Mouse (Mus musculus): ENCODE measurements around the gene Rnf181. TPM values are rescaled to one million over a fixed set of nuclear protein-coding genes. Genes with fewer than 3 reads are reported as not detected.

The Rnf181 gene
- polyA plus RNA-seq, 1 experiment: 192 TPM

- H3K4me3 ChIP-seq (ENCODE audit: insufficient read depth, low read depth, low read length): no peak overlapping the region
- TF ChIP-seq POLR2A (IDR thresholded peaks at IDR 0.05; ENCODE audit: low read depth, low read length): no peak
These were observed 48.3 kb downstream of the Rnf181 start for GRCm38 (mm10) chr6:72318440-72318839.

GRCm38 (mm10) chr6:72316044-72316443, 50.7 kb downstream of the Rnf181 start:
- H3K27ac ChIP-seq (ENCODE audit: insufficient read depth, low read depth, low read length): no peak overlapping the region
- no peak for DNase-seq
- 0 out of 2 replicates have a peak, but pooled peaks cover 3% of the 10 kb centered on the region for H3K36me3 ChIP-seq (ENCODE audit: control insufficient read depth, insufficient read depth, low read length)
- no peaks in the 10 kb centered on the region; the same call in 1 of the 2 replicates for H3K4me1 ChIP-seq (ENCODE audit: control insufficient read depth, insufficient read depth, low read length)
- no peak for TF ChIP-seq POLR2A (IDR thresholded peaks at IDR 0.05; ENCODE audit: low read depth, low read length)
- TF ChIP-seq CTCF (conservative IDR thresholded peaks at IDR 0.05; ENCODE audit: insufficient read depth, insufficient read length, low read depth, low read length): no peak
- no peaks in the 10 kb centered on the region for H3K27me3 ChIP-seq (replicated peaks; ENCODE audit: control insufficient read depth, insufficient read depth, low read length)
- 66% methylated on average over 1 of the region's 1 CpGs for WGBS
- H3K4me3 ChIP-seq (ENCODE audit: insufficient read depth, low read depth, low read length): no peak overlapping the region

More at GRCm38 (mm10) chr6:72318440-72318839, 48.3 kb downstream of the Rnf181 start:
- no peaks in the 10 kb centered on the region for H3K27me3 ChIP-seq (replicated peaks; ENCODE audit: control insufficient read depth, insufficient read depth, low read length)
- H3K27ac ChIP-seq (ENCODE audit: insufficient read depth, low read depth, low read length): no peak overlapping the region
- no peaks in the 10 kb centered on the region; the same call in 1 of the 2 replicates for H3K4me1 ChIP-seq (ENCODE audit: control insufficient read depth, insufficient read depth, low read length)
- no peak for DNase-seq
- peaks cover 3% of the 10 kb centered on the region; the same call in 1 of the 2 replicates for H3K36me3 ChIP-seq (ENCODE audit: control insufficient read depth, insufficient read depth, low read length)
- WGBS: 79% methylated on average over 5 of the region's 5 CpGs

- Histone ChIP-seq H3K27me3 (replicated peaks; ENCODE audit: control insufficient read depth, insufficient read depth, low read length) (no peaks in the 10 kb centered on the region), H3K4me1 (ENCODE audit: control insufficient read depth, insufficient read depth, low read length) (no peaks in the 10 kb centered on the region; the same call in 1 of the 2 replicates), H3K36me3 (ENCODE audit: control insufficient read depth, insufficient read depth, low read length) (0 out of 2 replicates have a peak, but pooled peaks cover 3% of the 10 kb centered on the region), H3K4me3 (ENCODE audit: insufficient read depth, low read depth, low read length) (no peak overlapping the region), H3K27ac (ENCODE audit: insufficient read depth, low read depth, low read length) (no peak overlapping the region)
- 83% methylated on average over 2 of the region's 2 CpGs for WGBS
- DNase-seq: no peak
- no peak for TF ChIP-seq POLR2A (IDR thresholded peaks at IDR 0.05; ENCODE audit: low read depth, low read length)
- no peak for TF ChIP-seq CTCF (conservative IDR thresholded peaks at IDR 0.05; ENCODE audit: insufficient read depth, insufficient read length, low read depth, low read length)
These were observed 51.4 kb downstream of the Rnf181 start for GRCm38 (mm10) chr6:72315384-72315783.

GRCm38 (mm10) chr6:72313124-72313867, 53.5 kb downstream of the Rnf181 start:
- no peak overlapping the region for H3K27ac ChIP-seq (ENCODE audit: insufficient read depth, low read depth, low read length)
- H3K27me3 ChIP-seq (replicated peaks; ENCODE audit: control insufficient read depth, insufficient read depth, low read length): no peaks in the 10 kb centered on the region
- no peak overlapping the region for H3K4me3 ChIP-seq (ENCODE audit: insufficient read depth, low read depth, low read length)
- DNase-seq: no peak
- H3K36me3 ChIP-seq (ENCODE audit: control insufficient read depth, insufficient read depth, low read length): no peaks in the 10 kb centered on the region
- H3K4me1 ChIP-seq (ENCODE audit: control insufficient read depth, insufficient read depth, low read length): no peaks in the 10 kb centered on the region; the same call in 1 of the 2 replicates
- WGBS: 84% methylated on average over 11 of the region's 11 CpGs
- no peak for TF ChIP-seq POLR2A (IDR thresholded peaks at IDR 0.05; ENCODE audit: low read depth, low read length)
- TF ChIP-seq CTCF (conservative IDR thresholded peaks at IDR 0.05; ENCODE audit: insufficient read depth, insufficient read length, low read depth, low read length): no peak

- Histone ChIP-seq H3K36me3 (ENCODE audit: control insufficient read depth, insufficient read depth, low read length) (no peaks in the 10 kb centered on the region), H3K27me3 (replicated peaks; ENCODE audit: control insufficient read depth, insufficient read depth, low read length) (no peaks in the 10 kb centered on the region), H3K4me3 (ENCODE audit: insufficient read depth, low read depth, low read length) (no peak overlapping the region), H3K4me1 (ENCODE audit: control insufficient read depth, insufficient read depth, low read length) (no peaks in the 10 kb centered on the region; the same call in 1 of the 2 replicates), H3K27ac (ENCODE audit: insufficient read depth, low read depth, low read length) (no peak overlapping the region)
- DNase-seq: no peak
- TF ChIP-seq CTCF (conservative IDR thresholded peaks at IDR 0.05; ENCODE audit: insufficient read depth, insufficient read length, low read depth, low read length): no peak
- TF ChIP-seq POLR2A (IDR thresholded peaks at IDR 0.05; ENCODE audit: low read depth, low read length): no peak
- 85% methylated on average over 3 of the region's 3 CpGs for WGBS
These were observed 54.6 kb downstream of the Rnf181 start for GRCm38 (mm10) chr6:72312198-72312597.

Other genes starting within 250 kb of the Rnf181 start
- gene Atoh8, start 131.4 kb downstream of the Rnf181 start, polyA plus RNA-seq (2012; rRNA removed): 7.7 and 10.1 TPM in 2 replicates
- not detected in 2 replicates for gene Sftpb, start 62.3 kb downstream of the Rnf181 start, polyA plus RNA-seq (2012; rRNA removed)
- 17.8 and 18.2 TPM in 2 replicates for gene Usp39, start 21.8 kb downstream of the Rnf181 start, polyA plus RNA-seq (2012; rRNA removed)
- 15.1 and 15.2 TPM in 2 replicates for gene 0610030E20Rik, start 19.6 kb downstream of the Rnf181 start, polyA plus RNA-seq (2012; rRNA removed)
- gene Tmem150a, start 11.5 kb downstream of the Rnf181 start, polyA plus RNA-seq (2012; rRNA removed): 171 and 189 TPM in 2 replicates
- 48.7 and 60.1 TPM in 2 replicates for gene Vamp5, start 13.5 kb upstream of the Rnf181 start, polyA plus RNA-seq (2012; rRNA removed)
- 368 and 453 TPM in 2 replicates for gene Vamp8, start 23.7 kb upstream of the Rnf181 start, polyA plus RNA-seq (2012; rRNA removed)
- 17.9 and 21.9 TPM in 2 replicates for gene Ggcx, start 47.4 kb upstream of the Rnf181 start, polyA plus RNA-seq (2012; rRNA removed)
- gene Mat2a, start 72.6 kb upstream of the Rnf181 start, polyA plus RNA-seq (2012; rRNA removed): 150 and 168 TPM in 2 replicates
- 0.09 and 0.12 TPM in 2 replicates for gene Sh2d6, start 154.8 kb upstream of the Rnf181 start, polyA plus RNA-seq (2012; rRNA removed)
- 64.3 and 70.9 TPM in 2 replicates for gene Capg, start 177.4 kb upstream of the Rnf181 start, polyA plus RNA-seq (2012; rRNA removed)
- gene Elmod3, start 231.5 kb upstream of the Rnf181 start, polyA plus RNA-seq (2012; rRNA removed): 43.0 and 43.4 TPM in 2 replicates
- 237 and 272 TPM in 2 replicates for gene Retsat, start 231.5 kb upstream of the Rnf181 start, polyA plus RNA-seq (2012; rRNA removed)

Data from kidney, adult 2 months (tissue).